Mouse (Mus musculus) ES-Bruce4 (cell line): ENCODE results near the gene Dlx1.

ENCODE experiments used
- CTCF ChIP-seq: IDR thresholded peaks from one replicate; pipeline ENCODE4 v1.8.1; 2011; ENCODE audit warnings: low read depth, low read length
- POLR2A ChIP-seq: IDR thresholded peaks from one replicate; pipeline ENCODE4 v1.8.1; 2011; ENCODE audit warnings: low read length; ENCODE audit not compliant: insufficient read depth

- no peak for TF ChIP-seq CTCF
- no peak for TF ChIP-seq POLR2A
These were observed 53.6 kb downstream of the Dlx1 start for GRCm38 (mm10) chr2:71581488-71581887.
